Mouse (Mus musculus) heart, embryonic 14.5 days (tissue): Measurements from ENCODE around the gene Lrrc72. TPM values are rescaled to one million over a fixed set of nuclear protein-coding genes. Genes with fewer than 3 reads are reported as not detected.

Source experiments
- polyA plus RNA-seq: library from polyadenylated mRNA; unstranded; fragments of >200 nt; fragmentation: Nextera tagmentation; extraction: Ambion mirVana; gene quantifications from 2 replicates; pipeline ENCODE4 v1.2.1, GENCODE M21; 2014

Lrrc72 gene
- polyA plus RNA-seq, 1 experiment from 2014 or later, result not detected

Other genes starting within 250 kb of the Lrrc72 start
- 62.6 and 66.8 TPM in 2 replicates for gene Tspan13, start 210.9 kb downstream of the Lrrc72 start, polyA plus RNA-seq
- 29.3 and 33.3 TPM in 2 replicates for gene Ankmy2, start 96.3 kb downstream of the Lrrc72 start, polyA plus RNA-seq
- 225 and 227 TPM in 2 replicates for gene Bzw2, start 95.3 kb downstream of the Lrrc72 start, polyA plus RNA-seq
- 0.43 TPM in 1 of 2 replicates, not detected in the other for gene Sostdc1, start 60.7 kb upstream of the Lrrc72 start, polyA plus RNA-seq
- 13.8 and 14.6 TPM in 2 replicates for gene Ispd, start 128.1 kb upstream of the Lrrc72 start, polyA plus RNA-seq
- gene D630036H23Rik, start 128.8 kb upstream of the Lrrc72 start, polyA plus RNA-seq, result 1.8 and 2.6 TPM in 2 replicates